Mouse (Mus musculus) adrenal gland, postnatal 4 days (tissue): ENCODE data around the gene Aldh9a1. TPM values are rescaled to one million over a fixed set of nuclear protein-coding genes. Genes with fewer than 3 reads are reported as not detected.
"Not testable (repeated sequence)": the region's sequence is repeated elsewhere in the genome, so short reads cannot be mapped to it uniquely, and the experiment has no call there.

ENCODE experiments used
- DNase-seq, 2 experiments: peaks; one replicate each; pipeline ENCODE4 v3.0.0; 2021 to 2022; ENCODE audit warnings: low spot score in 2 of 2, mixed read lengths in 2 of 2
- total RNA-seq, 2 experiments: library from RNA; stranded (reverse); gene quantifications; 2 replicates each; pipeline ENCODE4 v1.2.3; 2021

Gene Aldh9a1
- total RNA-seq, 2 experiments from 2014 or later, result 72.1 to 74.5 TPM

GRCm38 (mm10) chr1:167349206-167349605 is 585 bp upstream of the Aldh9a1 start:
- DNase-seq, result not testable (repeated sequence)

GRCm38 (mm10) chr1:167350597-167351415 is 1.0 kb downstream of the Aldh9a1 start:
- no peak for DNase-seq

- DNase-seq, result no peak
These were observed 2.6 kb downstream of the Aldh9a1 start for GRCm38 (mm10) chr1:167352403-167352802.

GRCm38 (mm10) chr1:167357387-167357786 is 7.6 kb downstream of the Aldh9a1 start:
- DNase-seq, result no peak

GRCm38 (mm10) chr1:167358731-167359130 is 8.9 kb downstream of the Aldh9a1 start:
- DNase-seq, result no peak

GRCm38 (mm10) chr1:167360268-167360667 is 10.5 kb downstream of the Aldh9a1 start:
- no peak for DNase-seq

GRCm38 (mm10) chr1:167362819-167363218 is 13.0 kb downstream of the Aldh9a1 start:
- DNase-seq, result no peak

GRCm38 (mm10) chr1:167363322-167363721 is 13.5 kb downstream of the Aldh9a1 start:
- no peak for DNase-seq

GRCm38 (mm10) chr1:167365808-167366207 is 16.0 kb downstream of the Aldh9a1 start:
- no peak for DNase-seq

GRCm38 (mm10) chr1:167366621-167367020 is 16.8 kb downstream of the Aldh9a1 start:
- DNase-seq, result no peak

GRCm38 (mm10) chr1:167368018-167368417 is 18.2 kb downstream of the Aldh9a1 start:
- DNase-seq, result no peak

GRCm38 (mm10) chr1:167368513-167368912 is 18.7 kb downstream of the Aldh9a1 start:
- DNase-seq, result no peak

- DNase-seq, result peak; percentile 61 to 79
These were observed 20.1 kb downstream of the Aldh9a1 start for GRCm38 (mm10) chr1:167369905-167370304.

- no peak for DNase-seq
These were observed 22.9 kb downstream of the Aldh9a1 start for GRCm38 (mm10) chr1:167372739-167373138.

- DNase-seq, result no peak
These were observed 24.4 kb downstream of the Aldh9a1 start for GRCm38 (mm10) chr1:167374003-167374784.

- no peak for DNase-seq
These were observed 25.2 kb downstream of the Aldh9a1 start for GRCm38 (mm10) chr1:167374942-167375341.

GRCm38 (mm10) chr1:167378019-167378418 is 28.2 kb downstream of the Aldh9a1 start:
- DNase-seq, result no peak

- DNase-seq, result no peak
These were observed 30.0 kb downstream of the Aldh9a1 start for GRCm38 (mm10) chr1:167379751-167380150.

- no peak for DNase-seq
These were observed 30.4 kb downstream of the Aldh9a1 start for GRCm38 (mm10) chr1:167380223-167380622.

GRCm38 (mm10) chr1:167381050-167382015 is 31.5 kb downstream of the Aldh9a1 start:
- DNase-seq, result no peak

- DNase-seq, result no peak
These were observed 32.5 kb downstream of the Aldh9a1 start for GRCm38 (mm10) chr1:167382316-167382715.
